Mouse (Mus musculus) brain, embryonic 14.5 days (tissue): ENCODE measurements around the gene Myh14.

ENCODE experiments used
- CTCF ChIP-seq: fragments of 200-500 bp; IDR thresholded peaks from 2 replicates; pipeline ENCODE4 v1.5.1; 2012; ENCODE audit warnings: inconsistent platforms, mild to moderate bottlenecking, moderate library complexity, borderline replicate concordance; ENCODE audit not compliant: insufficient read depth, insufficient read length; ENCODE audit errors: extremely low read depth
- POLR2A ChIP-seq: fragments of 200-500 bp; IDR thresholded peaks from 2 replicates; pipeline ENCODE4 v1.6.1; 2012; ENCODE audit warnings: mild to moderate bottlenecking, inconsistent platforms, borderline replicate concordance; ENCODE audit not compliant: poor library complexity, insufficient read depth, insufficient read length, severe bottlenecking; ENCODE audit errors: extremely low read depth

GRCm38 (mm10) chr7:44655504-44655903 is 15.1 kb downstream of the Myh14 start:
- TF ChIP-seq POLR2A = no peak
- peak; percentile 70 for TF ChIP-seq CTCF
